Mouse (Mus musculus) T-cell, adult 2 months (primary cell): Measurements from ENCODE around the gene Dennd5b.

Experiments
- DNase-seq: peaks from one replicate; pipeline ENCODE4 v3.0.0; 2022; ENCODE audit warnings: low spot score

The Dennd5b gene

GRCm38 (mm10) chr6:148946881-148947405, 154.5 kb downstream of the Dennd5b start:
- DNase-seq = no peak

DNA sequence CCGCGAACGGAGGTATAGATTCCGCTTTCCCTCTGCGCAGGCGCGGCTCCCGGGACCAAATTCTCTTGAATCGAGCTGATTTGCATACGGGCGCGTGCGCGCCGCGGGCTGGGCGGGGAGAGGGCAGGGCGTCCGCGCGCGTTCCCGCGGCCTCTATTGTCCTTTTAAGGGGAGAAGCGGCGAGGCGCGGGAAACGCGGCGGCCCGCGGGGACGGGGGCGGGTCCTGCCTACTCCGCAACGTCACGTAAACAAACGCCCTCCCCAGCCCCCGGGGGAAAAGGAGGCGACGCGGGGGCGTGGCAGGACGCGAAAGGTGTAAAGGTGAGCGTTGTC, 155.1 kb downstream of the Dennd5b start, which contains the start of gene Sinhcaf:
Sinhcaf (minus strand) TSS at position 59 of the 334 bp plus-strand sequence.
- peak; percentile 98 for DNase-seq

DNA sequence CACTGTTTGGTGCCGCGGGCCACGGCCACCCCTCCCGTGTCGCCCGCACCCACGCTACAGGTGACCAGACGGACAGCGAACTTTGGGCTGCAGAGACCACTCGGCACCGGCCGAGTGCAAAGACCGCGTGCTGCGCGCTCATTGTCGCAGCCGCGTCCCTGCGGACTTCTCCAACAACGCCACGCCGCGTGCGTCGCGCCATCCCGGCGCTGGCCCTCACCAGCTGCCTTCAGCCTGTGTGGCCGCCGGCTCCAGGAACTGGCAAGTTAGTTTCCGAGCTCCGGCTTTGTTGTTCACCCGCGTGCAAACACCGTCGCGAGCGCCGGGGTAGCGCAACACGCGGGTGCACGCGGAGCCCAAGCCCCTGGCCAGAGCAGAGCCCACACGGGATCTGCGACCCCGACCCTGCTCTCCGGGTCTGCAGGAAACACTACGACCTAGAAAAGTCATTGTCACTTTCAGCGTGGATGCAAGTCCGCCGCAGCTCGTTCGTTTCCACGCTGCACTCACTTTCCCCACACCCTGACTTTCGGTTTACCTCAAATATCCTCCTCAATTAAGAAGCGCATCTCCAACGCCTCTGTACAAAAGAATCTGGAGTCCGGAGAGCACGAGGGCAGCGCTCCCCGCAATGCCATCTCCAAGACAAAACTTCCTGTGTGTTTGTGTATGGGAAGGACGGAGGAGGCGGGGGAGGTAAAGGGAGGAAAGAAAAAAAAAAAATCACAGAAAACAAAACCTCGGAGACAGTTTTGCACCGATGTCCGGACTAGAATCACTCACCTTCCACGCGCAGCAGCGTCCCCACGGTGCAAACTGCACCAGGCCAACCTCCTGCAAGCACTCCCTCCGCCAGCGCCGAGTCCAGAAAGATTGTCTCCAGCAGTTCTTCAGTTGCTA, 155.7 kb downstream of the Dennd5b start:
- DNase-seq = peak; percentile 39

DNA sequence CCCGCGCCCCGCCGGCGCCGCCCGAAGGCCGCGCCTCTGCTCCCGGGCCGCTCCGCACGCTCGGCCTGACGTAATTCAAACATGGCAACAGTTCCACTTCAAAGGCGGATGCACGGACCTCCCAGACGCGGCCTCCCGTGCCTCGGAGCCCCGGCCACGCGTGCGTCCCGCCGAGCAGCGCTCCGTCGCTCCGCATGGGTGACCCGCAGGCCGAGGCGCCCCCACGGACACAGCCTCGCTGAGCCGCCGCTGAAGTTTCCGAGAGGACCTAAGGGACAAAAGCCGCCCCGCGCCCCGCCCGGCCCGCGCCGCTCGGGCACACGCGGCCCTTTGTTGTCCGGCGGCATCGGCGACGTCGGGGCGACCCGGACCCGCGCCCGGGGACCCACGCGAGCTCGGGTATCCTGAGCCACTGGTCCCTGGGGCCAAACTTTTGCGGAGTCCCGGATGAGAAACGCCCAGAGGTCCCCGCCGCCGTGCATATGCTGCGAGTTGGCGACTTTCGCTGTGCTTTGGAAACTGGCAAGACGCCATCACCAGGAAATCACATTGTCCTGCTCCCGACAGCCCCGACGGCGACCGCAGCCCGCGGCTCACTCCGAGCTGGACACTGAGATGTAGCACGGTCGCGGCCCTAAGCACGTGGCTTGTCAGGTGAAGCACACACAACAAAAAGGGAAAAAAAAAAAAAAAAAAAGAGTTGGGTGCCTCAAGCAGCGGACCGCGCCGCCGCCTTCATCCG, 156.5 kb downstream of the Dennd5b start:
- DNase-seq = peak; percentile 72

DNA sequence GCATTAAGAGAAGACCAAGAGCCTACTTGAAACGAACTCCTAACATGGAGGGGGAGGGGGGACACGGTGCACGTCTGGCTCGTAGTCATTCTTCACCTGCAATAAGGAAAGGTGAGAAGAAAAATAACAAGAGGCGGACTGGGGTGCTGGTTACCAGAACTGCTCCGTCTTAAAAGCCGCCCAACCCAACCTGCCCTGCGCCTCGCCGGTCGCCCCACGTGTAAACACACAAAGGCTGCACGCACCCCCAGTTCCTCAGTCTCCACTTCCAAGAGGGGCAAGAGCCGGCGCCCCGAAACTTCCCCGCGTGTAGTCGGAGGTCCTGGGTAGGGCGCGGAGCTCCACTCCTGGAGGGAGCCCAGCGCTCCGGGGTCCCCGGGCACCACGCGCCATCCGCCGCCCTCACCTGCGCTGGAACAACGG, 157.1 kb downstream of the Dennd5b start:
- no peak for DNase-seq

DNA sequence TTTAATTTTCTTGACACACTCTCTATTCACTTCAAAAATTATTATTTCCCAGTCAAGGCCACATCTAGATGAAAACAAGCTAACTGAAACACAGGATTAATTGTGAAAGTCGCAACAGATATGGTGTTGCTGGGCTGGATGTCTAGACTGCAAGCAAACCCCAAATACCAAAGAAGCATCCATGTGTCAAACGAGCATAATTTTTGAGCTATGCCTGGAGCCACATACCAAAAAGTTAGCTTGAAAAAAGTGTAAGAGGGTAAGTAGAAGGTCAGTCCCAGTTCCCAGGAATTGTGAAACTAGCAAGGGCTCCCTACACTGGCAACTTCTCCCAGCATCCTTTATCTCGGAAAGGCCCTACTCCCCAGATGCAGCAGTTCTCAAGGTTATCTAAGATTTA, 157.8 kb downstream of the Dennd5b start:
- no peak for DNase-seq

DNA sequence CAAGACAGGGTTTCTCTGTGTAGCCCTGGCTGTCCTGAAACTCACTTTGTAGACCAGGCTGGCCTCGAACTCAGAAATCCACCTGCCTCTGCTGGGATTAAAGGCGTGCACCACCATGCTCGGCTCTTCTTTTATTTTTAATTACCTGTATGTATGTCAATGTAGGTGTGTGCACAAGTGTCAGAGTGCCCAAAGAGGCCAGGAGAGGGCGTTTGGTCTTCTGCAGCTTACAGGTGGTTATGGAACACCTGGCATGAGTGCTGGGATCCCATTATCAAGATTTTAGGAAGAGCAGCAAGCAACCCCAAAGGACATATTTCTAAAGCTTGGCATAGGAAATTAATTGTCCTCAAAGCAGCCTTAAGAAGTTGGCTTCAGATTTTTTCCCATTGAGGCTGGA, 159.1 kb downstream of the Dennd5b start:
- no peak for DNase-seq

GRCm38 (mm10) chr6:148941880-148942279, 159.6 kb downstream of the Dennd5b start:
- DNase-seq = no peak

DNA sequence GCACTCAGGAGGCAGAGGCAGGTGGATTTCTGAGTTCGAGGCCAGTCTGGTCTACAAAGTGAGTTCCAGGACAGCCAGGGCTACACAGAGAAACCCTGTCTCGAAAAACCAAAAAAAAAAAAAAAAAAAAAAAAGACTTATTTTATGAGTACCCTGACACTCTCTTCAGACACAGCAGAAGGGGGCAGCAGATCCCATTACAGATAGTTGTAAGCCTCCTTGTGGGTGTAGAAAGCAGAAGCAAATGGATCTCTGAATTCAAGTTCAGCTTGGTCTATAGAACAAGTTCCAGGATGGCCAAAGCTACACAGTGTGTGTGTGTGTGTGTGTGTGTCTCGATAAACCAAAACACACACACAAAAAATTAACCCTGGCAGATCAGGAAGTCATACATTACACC, 161.1 kb downstream of the Dennd5b start:
- peak; percentile 39 for DNase-seq
